9 mouse cellular contexts compared by ENCODE assay signal in genomic region chr7:19170142-19170541, GRCm38 (mm10). TPM values are rescaled to one million over a fixed set of nuclear protein-coding genes. Genes with fewer than 3 reads are reported as not detected.
DNase-seq lines count a peak whose midpoint lies in the region; ATAC-seq and TF ChIP-seq lines count a peak whose summit lies in the region.
"Had no signal": no experiment of that assay in that cellular context is flagged by ENCODE, and none has a peak within 500 bp of the region (broad histone marks: within the 10 kb centered on the region; RNA-seq: fewer than 3 reads in every experiment).

No protein-coding gene starts in this region.

- H3K4me1 ChIP-seq in kidney, adult 2 months (ENCODE audit: control insufficient read depth, insufficient read depth, low read length): no peaks in the 10 kb centered on the region
- H3K4me1 ChIP-seq in forebrain, embryonic 16.5 days (replicated peaks; ENCODE audit: control insufficient read depth, insufficient read depth, low read length): peaks cover 40% of the 10 kb centered on the region
- peaks cover 19% of the 10 kb centered on the region for H3K4me1 ChIP-seq in midbrain, embryonic 16.5 days (ENCODE audit: control insufficient read depth, insufficient read depth, low read length)

- H3K27ac ChIP-seq in kidney, adult 2 months (ENCODE audit: insufficient read depth, low read depth, low read length): no peak overlapping the region
- H3K27ac ChIP-seq in forebrain, embryonic 16.5 days (ENCODE audit: low read length): peak overlapping the region; percentile 96
- H3K27ac ChIP-seq in midbrain, embryonic 16.5 days (ENCODE audit: low read length): 0 out of 2 replicates have a peak overlapping the region, but pooled peaks have one; percentile 2

- peak; percentile 44 to 61 for DNase-seq in kidney, postnatal 4 days
- no peak for DNase-seq in kidney, adult 2 months
- peak; percentile 76 to 77 for DNase-seq in heart, postnatal 10 days
- no peak for DNase-seq in B cell, adult 2 months
- no peak for DNase-seq in spleen, postnatal 36 days (ENCODE audit: low spot score in 2 of 2)
- no peak for DNase-seq in cerebellum, postnatal 25 days

- H3K4me3 ChIP-seq in kidney, adult 2 months (ENCODE audit: insufficient read depth, low read depth, low read length): no peak overlapping the region
- H3K4me3 ChIP-seq in forebrain, embryonic 16.5 days (replicated peaks; ENCODE audit: low read length): no peak overlapping the region
- H3K4me3 ChIP-seq in midbrain, embryonic 16.5 days (ENCODE audit: low read depth, low read length): no peak overlapping the region

- TF ChIP-seq CTCF in kidney, adult 2 months (conservative IDR thresholded peaks at IDR 0.05; ENCODE audit: insufficient read depth, insufficient read length, low read depth, low read length): no peak

- TF ChIP-seq POLR2A in kidney, adult 2 months (IDR thresholded peaks at IDR 0.05; ENCODE audit: low read depth, low read length): no peak

- intact Hi-C loops in heart, postnatal 10 days (cut with DNase I): no loop called here

- H3K36me3 ChIP-seq in kidney, adult 2 months (ENCODE audit: control insufficient read depth, insufficient read depth, low read length): no peaks in the 10 kb centered on the region
- no peaks in the 10 kb centered on the region for H3K36me3 ChIP-seq in forebrain, embryonic 16.5 days (ENCODE audit: control insufficient read depth, insufficient read depth)
- H3K36me3 ChIP-seq in midbrain, embryonic 16.5 days (ENCODE audit: control insufficient read depth, insufficient read depth, low read length): no peaks in the 10 kb centered on the region
- H3K36me3 ChIP-seq: G1E had no signal

- H3K9ac ChIP-seq in forebrain, embryonic 16.5 days (replicated peaks; ENCODE audit: low read depth, low read length): peak overlapping the region; percentile 33; the same call in 1 of the 2 replicates
- no peak overlapping the region for H3K9ac ChIP-seq in midbrain, embryonic 16.5 days (ENCODE audit: low read depth, low read length)

- peak overlapping the region; percentile 21; the same call in 1 of the 2 replicates for H3K4me2 ChIP-seq in forebrain, embryonic 16.5 days (ENCODE audit: low read length)
- no peak overlapping the region for H3K4me2 ChIP-seq in midbrain, embryonic 16.5 days (ENCODE audit: low read length)

- H3K9me3 ChIP-seq in forebrain, embryonic 16.5 days (ENCODE audit: control insufficient read depth, low read length): peaks cover 3% of the 10 kb centered on the region; the same call in 1 of the 2 replicates
- H3K9me3 ChIP-seq in midbrain, embryonic 16.5 days (replicated peaks; ENCODE audit: control insufficient read depth, low read length, poor library complexity, severe bottlenecking): no peaks in the 10 kb centered on the region
- H3K9me3 ChIP-seq: G1E had no signal

- no peaks in the 10 kb centered on the region for H3K27me3 ChIP-seq in kidney, adult 2 months (replicated peaks; ENCODE audit: control insufficient read depth, insufficient read depth, low read length)
- no peaks in the 10 kb centered on the region for H3K27me3 ChIP-seq in forebrain, embryonic 16.5 days (replicated peaks; ENCODE audit: control insufficient read depth, insufficient read depth, low read length)
- 0 out of 2 replicates have a peak, but pooled peaks cover 2% of the 10 kb centered on the region for H3K27me3 ChIP-seq in midbrain, embryonic 16.5 days (ENCODE audit: control insufficient read depth, insufficient read depth, low read depth, low read length)

- ATAC-seq in forebrain, embryonic 16.5 days: peak; percentile 88
- peak; percentile 26; the same call in 1 of the 2 replicates for ATAC-seq in midbrain, embryonic 16.5 days

- WGBS in kidney, adult 2 months: 51% methylated on average over 8 of the region's 8 CpGs
- WGBS in forebrain, embryonic 16.5 days: 39% methylated on average over 8 of the region's 8 CpGs
- 48% methylated on average over 8 of the region's 8 CpGs for WGBS in midbrain, embryonic 16.5 days

RNA-seq across cellular contexts. Expression of gene Gipr, which starts 4.2 kb away (rescaled TPM):
- polyA plus RNA-seq in kidney, adult 2 months (2012; rRNA removed): 0.13 and 0.20 TPM in 2 replicates
- polyA plus RNA-seq in forebrain, embryonic 16.5 days (2015; fragmentation: Nextera tagmentation; extraction: Ambion mirVana): 21.8 and 32.1 TPM in 2 replicates
- under 1 TPM; 0.50 to 0.69 TPM for total RNA-seq in heart, postnatal 10 days (2021)
- 4.0 and 4.8 TPM in 2 replicates for polyA plus RNA-seq in midbrain, embryonic 16.5 days (2015; fragmentation: Nextera tagmentation; extraction: Ambion mirVana)

RNA-seq across cellular contexts. Expression of gene Eml2, which starts 6.1 kb away (rescaled TPM):
- polyA plus RNA-seq in kidney, adult 2 months (2012; rRNA removed): 38.8 and 39.0 TPM in 2 replicates
- polyA plus RNA-seq in forebrain, embryonic 16.5 days (2015; fragmentation: Nextera tagmentation; extraction: Ambion mirVana): 8.3 and 14.4 TPM in 2 replicates
- total RNA-seq in heart, postnatal 10 days (2021): 10 to 100 TPM; 47.8 to 56.5 TPM
- polyA plus RNA-seq in midbrain, embryonic 16.5 days (2015; fragmentation: Nextera tagmentation; extraction: Ambion mirVana): 10.6 TPM in 2 replicates

RNA-seq across cellular contexts. Expression of gene Snrpd2, which starts 20.6 kb away (rescaled TPM):
- 34.8 and 42.2 TPM in 2 replicates for polyA plus RNA-seq in kidney, adult 2 months (2012; rRNA removed)
- polyA plus RNA-seq in forebrain, embryonic 16.5 days (2015; fragmentation: Nextera tagmentation; extraction: Ambion mirVana): 116 and 118 TPM in 2 replicates
- total RNA-seq in heart, postnatal 10 days (2021): 10 to 100 TPM; 77.1 to 81.0 TPM
- polyA plus RNA-seq in midbrain, embryonic 16.5 days (2015; fragmentation: Nextera tagmentation; extraction: Ambion mirVana): 105 TPM in 2 replicates

RNA-seq across cellular contexts. Expression of gene Qpctl, which starts 21.1 kb away (rescaled TPM):
- polyA plus RNA-seq in kidney, adult 2 months (2012; rRNA removed): 11.9 and 12.1 TPM in 2 replicates
- 17.1 and 22.4 TPM in 2 replicates for polyA plus RNA-seq in forebrain, embryonic 16.5 days (2015; fragmentation: Nextera tagmentation; extraction: Ambion mirVana)
- total RNA-seq in heart, postnatal 10 days (2021): 1 to 10 TPM; 6.4 to 8.2 TPM
- polyA plus RNA-seq in midbrain, embryonic 16.5 days (2015; fragmentation: Nextera tagmentation; extraction: Ambion mirVana): 24.9 and 28.8 TPM in 2 replicates

RNA-seq across cellular contexts. Expression of gene Gpr4, which starts 42.2 kb away (rescaled TPM):
- 10.1 and 10.8 TPM in 2 replicates for polyA plus RNA-seq in kidney, adult 2 months (2012; rRNA removed)
- 2.5 and 2.7 TPM in 2 replicates for polyA plus RNA-seq in forebrain, embryonic 16.5 days (2015; fragmentation: Nextera tagmentation; extraction: Ambion mirVana)
- 10 to 100 TPM; 11.4 to 11.8 TPM for total RNA-seq in heart, postnatal 10 days (2021)
- 3.4 and 4.5 TPM in 2 replicates for polyA plus RNA-seq in midbrain, embryonic 16.5 days (2015; fragmentation: Nextera tagmentation; extraction: Ambion mirVana)

Comparison
In these comparisons a context has a peak if more than half of its experiments do, and no peak if none do; other contexts are left out.
1. DNase-seq: peak in kidney, postnatal 4 days (2 of 2) and heart, postnatal 10 days (2 of 2); none in kidney, adult 2 months (single experiment), B cell, adult 2 months (0 of 2), spleen, postnatal 36 days (0 of 2) and cerebellum, postnatal 25 days (0 of 2).